Comparison of ENCODE assay signal across 9 mouse cellular contexts in genomic region chr1:75248041-75248772, GRCm38 (mm10). TPM values are rescaled to one million over a fixed set of nuclear protein-coding genes. Genes with fewer than 3 reads are reported as not detected.
DNase-seq lines count a peak whose midpoint lies in the region; ATAC-seq and TF ChIP-seq lines count a peak whose summit lies in the region.
"Had no signal": no experiment of that assay in that cellular context is flagged by ENCODE, and none has a peak within 500 bp of the region (broad histone marks: within the 10 kb centered on the region; RNA-seq: fewer than 3 reads in every experiment).

No protein-coding gene starts in this region.

- H3K4me2 ChIP-seq in forebrain, embryonic 14.5 days (ENCODE audit: low read length), result no peak overlapping the region

- no peak for TF ChIP-seq CTCF in olfactory bulb, adult 2 months (IDR thresholded peaks at IDR 0.05; ENCODE audit: insufficient read depth, low read depth, low read length)

- 50% methylated on average over 9 of the region's 9 CpGs for WGBS in forebrain, embryonic 14.5 days
- WGBS in olfactory bulb, adult 2 months, result 38% methylated on average over 9 of the region's 9 CpGs

- H3K9me3 ChIP-seq in forebrain, embryonic 14.5 days (replicated peaks; ENCODE audit: control insufficient read depth, low read length), result no peaks in the 10 kb centered on the region

- no peak for TF ChIP-seq POLR2A in olfactory bulb, adult 2 months (IDR thresholded peaks at IDR 0.05; ENCODE audit: insufficient read depth, low read depth, low read length)

- no peak overlapping the region for H3K27ac ChIP-seq in forebrain, embryonic 14.5 days (ENCODE audit: low read depth, low read length)
- peak overlapping the region; percentile 47; the same call in 1 of the 2 replicates for H3K27ac ChIP-seq in olfactory bulb, adult 2 months (ENCODE audit: insufficient read depth, low read depth, low read length)

- H3K9ac ChIP-seq in forebrain, embryonic 14.5 days (ENCODE audit: low read length), result no peak overlapping the region

- peak; percentile 50 for ATAC-seq in activated CD4-positive, CD25-positive, alpha-beta regulatory T cell, adult 4 months
- no peak for ATAC-seq in forebrain, embryonic 14.5 days
- ATAC-seq in inflammation-experienced regulatory T-cells, adult 6 months, result peak; percentile 39

- H3K4me3 ChIP-seq in forebrain, embryonic 14.5 days (ENCODE audit: low read depth, low read length), result no peak overlapping the region
- H3K4me3 ChIP-seq in olfactory bulb, adult 2 months (ENCODE audit: insufficient read depth, low read depth, low read length), result no peak overlapping the region

- peaks cover 16% of the 10 kb centered on the region; the same call in 1 of the 2 replicates for H3K4me1 ChIP-seq in forebrain, embryonic 14.5 days (ENCODE audit: control insufficient read depth, insufficient read depth, low read length)
- peaks cover 51% of the 10 kb centered on the region for H3K4me1 ChIP-seq in olfactory bulb, adult 2 months (ENCODE audit: control insufficient read depth, insufficient read depth, low read length)

- no peaks in the 10 kb centered on the region for H3K27me3 ChIP-seq in forebrain, embryonic 14.5 days (replicated peaks; ENCODE audit: control insufficient read depth, insufficient read depth, low read length)

- H3K36me3 ChIP-seq in forebrain, embryonic 14.5 days (ENCODE audit: control insufficient read depth, insufficient read depth, low read length), result peaks cover 8% of the 10 kb centered on the region; the same call in 1 of the 2 replicates

- peak; percentile 42 for DNase-seq in kidney, postnatal 10 days
- no peak for DNase-seq in kidney, postnatal 36 days
- DNase-seq in forebrain, embryonic 14.5 days (ENCODE audit: low spot score), result peak; percentile 28
- no peak for DNase-seq in ovary, postnatal 36 days (ENCODE audit: low spot score)
- no peak for DNase-seq in thymus, postnatal 25 days

RNA-seq across cellular contexts. Expression of gene Dnajb2, which starts 12.0 kb away (rescaled TPM):
- polyA plus RNA-seq in activated CD4-positive, CD25-positive, alpha-beta regulatory T cell, adult 4 months (2017; shearing (Covaris generic)), result 1 to 10 TPM; 5.9 to 7.1 TPM
- 21.5 and 24.3 TPM in 2 replicates for polyA plus RNA-seq in forebrain, embryonic 14.5 days (2014; fragmentation: Nextera tagmentation; extraction: Ambion mirVana)
- polyA plus RNA-seq in inflammation-experienced regulatory T-cells, adult 6 months (2017; shearing (Covaris generic)), result 1 to 10 TPM; 3.0 to 7.0 (median 5.8) TPM
- not detected in 2 replicates for polyA plus RNA-seq in olfactory bulb, adult 2 months (2012; ENCODE audit: insufficient read depth, insufficient read length, low replicate concordance, missing spikeins)

RNA-seq across cellular contexts. Expression of gene Ptprn, which starts 16.1 kb away (rescaled TPM):
- polyA plus RNA-seq in activated CD4-positive, CD25-positive, alpha-beta regulatory T cell, adult 4 months (2017; shearing (Covaris generic)), result under 1 TPM; 0.37 to 0.47 TPM
- polyA plus RNA-seq in forebrain, embryonic 14.5 days (2014; fragmentation: Nextera tagmentation; extraction: Ambion mirVana), result 5.1 and 8.0 TPM in 2 replicates
- polyA plus RNA-seq in inflammation-experienced regulatory T-cells, adult 6 months (2017; shearing (Covaris generic)), result under 1 TPM in 1 of 3 experiments, not detected in 2; 0.36 TPM
- not detected in 2 replicates for polyA plus RNA-seq in olfactory bulb, adult 2 months (2012; ENCODE audit: insufficient read depth, insufficient read length, low replicate concordance, missing spikeins)
- polyA plus RNA-seq: liver, adult 2 months had no signal

RNA-seq across cellular contexts. Expression of gene A630095N17Rik, which starts 16.3 kb away (rescaled TPM):
- polyA plus RNA-seq in activated CD4-positive, CD25-positive, alpha-beta regulatory T cell, adult 4 months (2017; shearing (Covaris generic)), result not detected
- polyA plus RNA-seq in forebrain, embryonic 14.5 days (2014; fragmentation: Nextera tagmentation; extraction: Ambion mirVana), result not detected in 2 replicates
- polyA plus RNA-seq in inflammation-experienced regulatory T-cells, adult 6 months (2017; shearing (Covaris generic)), result not detected
- not detected in 2 replicates for polyA plus RNA-seq in olfactory bulb, adult 2 months (2012; ENCODE audit: insufficient read depth, insufficient read length, low replicate concordance, missing spikeins)
- polyA plus RNA-seq: liver, adult 2 months had no signal

RNA-seq across cellular contexts. Expression of gene Tuba4a, which starts 28.5 kb away (rescaled TPM):
- 100 to 1,000 TPM; 120 to 135 TPM for polyA plus RNA-seq in activated CD4-positive, CD25-positive, alpha-beta regulatory T cell, adult 4 months (2017; shearing (Covaris generic))
- 14.3 and 21.3 TPM in 2 replicates for polyA plus RNA-seq in forebrain, embryonic 14.5 days (2014; fragmentation: Nextera tagmentation; extraction: Ambion mirVana)
- polyA plus RNA-seq in inflammation-experienced regulatory T-cells, adult 6 months (2017; shearing (Covaris generic)), result 100 to 1,000 TPM; 116 to 151 (median 123) TPM
- polyA plus RNA-seq in olfactory bulb, adult 2 months (2012; ENCODE audit: insufficient read depth, insufficient read length, low replicate concordance, missing spikeins), result not detected in 2 replicates

RNA-seq across cellular contexts. Expression of gene Resp18, which starts 30.0 kb away (rescaled TPM):
- polyA plus RNA-seq in activated CD4-positive, CD25-positive, alpha-beta regulatory T cell, adult 4 months (2017; shearing (Covaris generic)), result not detected
- polyA plus RNA-seq in forebrain, embryonic 14.5 days (2014; fragmentation: Nextera tagmentation; extraction: Ambion mirVana), result 62.4 and 68.1 TPM in 2 replicates
- not detected for polyA plus RNA-seq in inflammation-experienced regulatory T-cells, adult 6 months (2017; shearing (Covaris generic))
- not detected in 2 replicates for polyA plus RNA-seq in olfactory bulb, adult 2 months (2012; ENCODE audit: insufficient read depth, insufficient read length, low replicate concordance, missing spikeins)
- polyA plus RNA-seq: liver, adult 2 months had no signal

Comparison
In these comparisons a context has a peak if more than half of its experiments do, and no peak if none do; other contexts are left out.
1. DNase-seq: peak in kidney, postnatal 10 days (single experiment) and forebrain, embryonic 14.5 days (single experiment); none in kidney, postnatal 36 days (0 of 2), ovary, postnatal 36 days (single experiment) and thymus, postnatal 25 days (single experiment).